8 mouse cellular contexts compared by ENCODE assay signal in the genomic region with DNA sequence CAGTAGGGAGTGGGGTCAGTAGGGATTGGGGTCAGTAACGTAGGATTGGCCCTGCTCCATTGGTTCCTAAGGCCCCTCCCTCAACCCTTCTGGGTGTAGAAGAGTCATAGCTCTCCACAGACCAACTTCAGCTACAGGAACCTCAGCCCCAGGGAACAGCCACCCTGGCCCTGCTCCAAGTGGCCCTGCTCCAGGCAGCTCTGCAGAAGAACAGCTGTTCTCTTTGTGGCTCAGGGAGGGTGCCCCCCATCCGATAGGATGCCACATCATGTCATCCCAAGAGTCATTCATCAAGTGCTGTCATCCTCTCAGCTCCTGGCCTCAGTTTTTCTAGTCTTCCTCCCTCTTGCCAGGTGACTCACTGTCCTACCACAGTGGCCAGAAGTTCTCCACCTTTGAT. TPM values are rescaled to one million over a fixed set of nuclear protein-coding genes. Genes with fewer than 3 reads are reported as not detected.
DNase-seq lines count a peak whose midpoint lies in the region; ATAC-seq and TF ChIP-seq lines count a peak whose summit lies in the region.

No protein-coding gene starts in this region.

- H3K9ac ChIP-seq in embryonic facial prominence, embryonic 13.5 days = peak overlapping the region; percentile 40; the same call in 1 of the 2 replicates
- H3K9ac ChIP-seq in hindbrain, embryonic 15.5 days = no peak overlapping the region

- H3K4me2 ChIP-seq in embryonic facial prominence, embryonic 13.5 days = peak overlapping the region; percentile 75
- no peak overlapping the region for H3K4me2 ChIP-seq in hindbrain, embryonic 15.5 days

- peak; percentile 48 for DNase-seq in kidney, adult 2 months
- DNase-seq in kidney, adult 8-10 months = no peak
- DNase-seq in Muller cell, postnatal 12 days (ENCODE audit: inconsistent ontology term) = peak; percentile 73
- peak; percentile 76 for DNase-seq in lung, postnatal 36 days
- DNase-seq in thymus, postnatal 0 days (ENCODE audit: low spot score) = no peak
- no peak for DNase-seq in liver

- H3K9me3 ChIP-seq in embryonic facial prominence, embryonic 13.5 days = no peaks in the 10 kb centered on the region
- no peaks in the 10 kb centered on the region for H3K9me3 ChIP-seq in hindbrain, embryonic 15.5 days

- ATAC-seq in embryonic facial prominence, embryonic 13.5 days (ENCODE audit: insufficient number of reproducible peaks, insufficient read depth, low FRiP score, low TSS enrichment, low read depth) = no peak
- ATAC-seq in hindbrain, embryonic 15.5 days (ENCODE audit: low FRiP score, low read depth) = peak; percentile 17; the same call in 1 of the 2 replicates

- no peak overlapping the region for H3K27ac ChIP-seq in kidney, adult 2 months (ENCODE audit: insufficient read depth, low read depth, low read length)
- peak overlapping the region; percentile 51; the same call in 1 of the 2 replicates for H3K27ac ChIP-seq in embryonic facial prominence, embryonic 13.5 days
- H3K27ac ChIP-seq in hindbrain, embryonic 15.5 days (replicated peaks) = no peak overlapping the region

- H3K27me3 ChIP-seq in kidney, adult 2 months (replicated peaks; ENCODE audit: control insufficient read depth, insufficient read depth, low read length) = no peaks in the 10 kb centered on the region
- no peaks in the 10 kb centered on the region for H3K27me3 ChIP-seq in embryonic facial prominence, embryonic 13.5 days
- no peaks in the 10 kb centered on the region for H3K27me3 ChIP-seq in hindbrain, embryonic 15.5 days

- no peaks in the 10 kb centered on the region for H3K4me1 ChIP-seq in kidney, adult 2 months (ENCODE audit: control insufficient read depth, insufficient read depth, low read length)
- H3K4me1 ChIP-seq in embryonic facial prominence, embryonic 13.5 days = peaks cover 84% of the 10 kb centered on the region
- peaks cover 55% of the 10 kb centered on the region for H3K4me1 ChIP-seq in hindbrain, embryonic 15.5 days (replicated peaks)

- WGBS in kidney, adult 2 months = 23% methylated on average over 2 of the region's 2 CpGs
- 40% methylated on average over 2 of the region's 2 CpGs for WGBS in embryonic facial prominence, embryonic 13.5 days
- WGBS in hindbrain, embryonic 15.5 days = 27% methylated on average over 2 of the region's 2 CpGs

- TF ChIP-seq CTCF in kidney, adult 2 months (conservative IDR thresholded peaks at IDR 0.05; ENCODE audit: insufficient read depth, insufficient read length, low read depth, low read length) = no peak

- TF ChIP-seq POLR2A in kidney, adult 2 months (IDR thresholded peaks at IDR 0.05; ENCODE audit: low read depth, low read length) = no peak

- no peak overlapping the region for H3K4me3 ChIP-seq in kidney, adult 2 months (ENCODE audit: insufficient read depth, low read depth, low read length)
- peak overlapping the region; percentile 54; the same call in 1 of the 2 replicates for H3K4me3 ChIP-seq in embryonic facial prominence, embryonic 13.5 days
- H3K4me3 ChIP-seq in hindbrain, embryonic 15.5 days = no peak overlapping the region

- no peaks in the 10 kb centered on the region for H3K36me3 ChIP-seq in kidney, adult 2 months (ENCODE audit: control insufficient read depth, insufficient read depth, low read length)
- peaks cover 50% of the 10 kb centered on the region for H3K36me3 ChIP-seq in embryonic facial prominence, embryonic 13.5 days
- peaks cover 39% of the 10 kb centered on the region for H3K36me3 ChIP-seq in hindbrain, embryonic 15.5 days

RNA-seq across cellular contexts. Expression of a gene that starts 2.2 kb away (rescaled TPM):
- polyA plus RNA-seq in kidney, adult 2 months (2012; rRNA removed) = 12.0 and 21.3 TPM in 2 replicates
- polyA plus RNA-seq in embryonic facial prominence, embryonic 13.5 days (2015; fragmentation: Nextera tagmentation; extraction: Ambion mirVana) = 262 and 326 TPM in 2 replicates
- polyA plus RNA-seq in hindbrain, embryonic 15.5 days (2015; fragmentation: Nextera tagmentation; extraction: Ambion mirVana) = 42.2 and 49.7 TPM in 2 replicates
- polyA plus RNA-seq in thymus, postnatal 0 days (2015; fragmentation: Nextera tagmentation; extraction: Ambion mirVana) = 5.5 and 10.7 TPM in 2 replicates

RNA-seq across cellular contexts. Expression of a gene that starts 6.8 kb away (rescaled TPM):
- 13.8 and 15.4 TPM in 2 replicates for polyA plus RNA-seq in kidney, adult 2 months (2012; rRNA removed)
- polyA plus RNA-seq in embryonic facial prominence, embryonic 13.5 days (2015; fragmentation: Nextera tagmentation; extraction: Ambion mirVana) = 79.4 and 80.0 TPM in 2 replicates
- 71.1 and 74.8 TPM in 2 replicates for polyA plus RNA-seq in hindbrain, embryonic 15.5 days (2015; fragmentation: Nextera tagmentation; extraction: Ambion mirVana)
- polyA plus RNA-seq in thymus, postnatal 0 days (2015; fragmentation: Nextera tagmentation; extraction: Ambion mirVana) = 26.0 and 26.2 TPM in 2 replicates

RNA-seq across cellular contexts. Expression of a gene that starts 17.5 kb away (rescaled TPM):
- polyA plus RNA-seq in kidney, adult 2 months (2012; rRNA removed) = 42.7 and 43.3 TPM in 2 replicates
- 36.6 and 36.7 TPM in 2 replicates for polyA plus RNA-seq in embryonic facial prominence, embryonic 13.5 days (2015; fragmentation: Nextera tagmentation; extraction: Ambion mirVana)
- polyA plus RNA-seq in hindbrain, embryonic 15.5 days (2015; fragmentation: Nextera tagmentation; extraction: Ambion mirVana) = 31.6 and 34.9 TPM in 2 replicates
- 6.7 and 8.9 TPM in 2 replicates for polyA plus RNA-seq in thymus, postnatal 0 days (2015; fragmentation: Nextera tagmentation; extraction: Ambion mirVana)

RNA-seq across cellular contexts. Expression of a gene that starts 33.5 kb away (rescaled TPM):
- polyA plus RNA-seq in kidney, adult 2 months (2012; rRNA removed) = 0.08 and 0.10 TPM in 2 replicates
- polyA plus RNA-seq in embryonic facial prominence, embryonic 13.5 days (2015; fragmentation: Nextera tagmentation; extraction: Ambion mirVana) = 0.76 and 1.3 TPM in 2 replicates
- polyA plus RNA-seq in hindbrain, embryonic 15.5 days (2015; fragmentation: Nextera tagmentation; extraction: Ambion mirVana) = 28.2 and 28.9 TPM in 2 replicates
- not detected in 2 replicates for polyA plus RNA-seq in thymus, postnatal 0 days (2015; fragmentation: Nextera tagmentation; extraction: Ambion mirVana)

Comparison
In these comparisons a context has a peak if more than half of its experiments do, and no peak if none do; other contexts are left out.
1. DNase-seq: peak in kidney, adult 2 months (single experiment), Muller cell, postnatal 12 days (single experiment) and lung, postnatal 36 days (single experiment); none in kidney, adult 8-10 months (0 of 2), thymus, postnatal 0 days (single experiment) and liver (single experiment).